Mouse (Mus musculus): ENCODE results near the gene Fn3k. TPM values are rescaled to one million over a fixed set of nuclear protein-coding genes. Genes with fewer than 3 reads are reported as not detected.

Fn3k gene
- polyA plus RNA-seq, 1 experiment from 2014 or later = 0.47 TPM

DNA sequence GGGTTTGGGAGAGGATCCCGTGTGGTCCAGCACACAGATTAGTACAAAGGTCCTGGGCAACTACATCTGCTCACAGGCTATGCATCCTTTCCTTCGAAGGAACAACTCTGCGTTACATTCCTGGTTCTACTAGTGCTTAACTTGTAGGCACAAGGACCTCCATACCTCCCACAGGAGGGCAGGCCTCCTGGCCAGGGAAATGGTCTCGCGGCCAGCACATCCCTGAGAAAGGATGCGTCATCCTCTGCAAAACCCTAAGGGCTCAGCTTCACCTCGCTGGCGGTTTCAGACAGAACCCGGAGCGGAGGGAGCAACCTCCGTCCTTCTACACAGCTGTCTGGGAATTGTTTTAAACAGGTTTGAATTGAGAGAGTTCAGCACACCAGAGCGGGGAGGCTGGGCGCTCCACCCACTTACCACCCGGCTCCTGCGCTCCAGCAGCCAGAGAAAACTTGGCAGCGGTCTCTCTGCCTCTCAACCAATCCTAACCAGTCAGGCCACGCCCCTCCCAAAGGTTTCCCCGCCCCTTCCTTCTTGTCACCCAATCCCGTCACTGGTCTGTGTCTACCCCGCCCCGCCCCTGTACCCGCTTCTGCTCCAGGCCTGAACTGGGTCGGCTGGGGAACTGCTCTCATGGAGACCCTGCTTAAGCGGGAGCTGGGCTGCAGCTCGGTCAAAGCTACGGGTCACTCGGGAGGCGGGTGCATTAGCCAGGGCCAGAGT is 13.7 kb upstream of the Fn3k start, which contains the start of gene Fn3krp:
Gene Fn3krp (plus strand): TSS at position 572 of the 723 bp plus-strand sequence.
- Histone ChIP-seq H3K36me3 (0 out of 2 replicates have a peak, but pooled peaks cover 3% of the 10 kb centered on the region), H3K4me3 (peak within 1 kb of the TSS; percentile 73), H3K9me3 (no peaks in the 10 kb centered on the region), H3K4me1 (peaks cover 14% of the 10 kb centered on the region), H3K27ac (peak within 1 kb of the TSS; percentile 86), H3K4me2 (replicated peaks) (peak within 1 kb of the TSS; percentile 86), H3K27me3 (no peaks in the 10 kb centered on the region), H3K9ac (peak within 1 kb of the TSS; percentile 78)
- peak; percentile 100 for ATAC-seq (ENCODE audit: low FRiP score, low read depth)
- WGBS = 2% methylated on average over 28 of the region's 28 CpGs

DNA sequence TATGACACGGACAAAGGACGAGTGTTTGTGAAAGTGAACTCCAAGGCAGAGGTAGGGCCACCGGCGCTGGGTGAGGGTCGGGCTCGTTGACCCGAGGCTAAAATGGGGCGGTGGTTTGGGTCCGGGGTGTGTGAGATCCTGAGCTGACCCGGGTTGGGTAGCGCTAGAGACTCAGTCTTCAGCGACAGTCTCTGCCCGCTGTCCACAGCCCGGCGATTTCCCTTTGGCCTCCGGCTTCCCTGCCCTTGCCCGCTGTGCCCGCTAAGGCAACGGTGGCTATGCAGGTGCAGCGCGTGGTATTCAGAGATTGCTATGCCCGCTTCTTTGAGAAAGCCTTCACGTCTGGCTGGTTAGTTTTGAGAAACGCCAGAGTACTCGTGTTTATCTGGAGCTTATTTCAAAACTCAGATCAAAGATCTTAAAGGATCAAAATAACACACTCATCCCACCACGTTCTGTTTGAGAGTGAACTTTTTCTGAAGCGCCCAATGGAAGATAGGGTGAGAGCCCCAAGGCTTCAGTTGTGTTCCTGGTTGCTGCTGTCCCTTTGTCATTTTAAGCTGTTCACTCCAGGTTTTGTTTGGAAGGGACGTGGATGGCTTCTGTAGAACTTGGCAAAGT is 13.1 kb upstream of the Fn3k start:
- Histone ChIP-seq H3K27me3 (no peaks in the 10 kb centered on the region), H3K9me3 (no peaks in the 10 kb centered on the region), H3K4me2 (replicated peaks) (peak overlapping the region; percentile 86), H3K27ac (0 out of 2 replicates have a peak overlapping the region, but pooled peaks have one; percentile 28), H3K9ac (peak overlapping the region; percentile 78), H3K36me3 (0 out of 2 replicates have a peak, but pooled peaks cover 3% of the 10 kb centered on the region), H3K4me3 (peak overlapping the region; percentile 73), H3K4me1 (peaks cover 14% of the 10 kb centered on the region)
- WGBS = 1% methylated on average over 28 of the region's 28 CpGs
- ATAC-seq (ENCODE audit: low FRiP score, low read depth) = peak; percentile 33; the same call in 1 of the 2 replicates

DNA sequence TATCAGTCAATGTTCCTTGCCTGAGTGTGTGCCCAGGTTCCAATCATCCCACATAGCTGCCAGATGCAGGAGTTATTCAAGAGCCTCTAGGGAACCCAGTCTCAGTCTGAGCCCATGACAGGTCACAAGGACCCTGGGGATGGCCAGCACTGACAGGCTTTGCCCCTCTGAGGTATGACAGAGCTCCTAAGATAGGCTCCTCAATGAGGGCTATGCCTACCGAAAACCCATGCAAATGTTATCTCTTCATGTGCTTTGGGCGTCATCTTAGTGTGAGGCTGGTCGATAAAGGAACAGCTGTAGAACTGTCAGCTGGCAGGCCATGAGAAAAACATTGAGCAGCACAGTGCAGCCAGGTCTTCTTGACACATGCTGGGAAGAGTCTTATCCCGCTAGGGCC is 1.3 kb upstream of the Fn3k start:
- Histone ChIP-seq H3K4me3 (no peak overlapping the region), H3K36me3 (peaks cover 23% of the 10 kb centered on the region), H3K9me3 (no peaks in the 10 kb centered on the region), H3K27me3 (0 out of 2 replicates have a peak, but pooled peaks cover 5% of the 10 kb centered on the region), H3K4me2 (replicated peaks) (no peak overlapping the region), H3K9ac (no peak overlapping the region), H3K4me1 (peaks cover 15% of the 10 kb centered on the region), H3K27ac (no peak overlapping the region)
- 84% methylated on average over 4 of the region's 4 CpGs for WGBS
- ATAC-seq (ENCODE audit: low FRiP score, low read depth) = no peak

DNA sequence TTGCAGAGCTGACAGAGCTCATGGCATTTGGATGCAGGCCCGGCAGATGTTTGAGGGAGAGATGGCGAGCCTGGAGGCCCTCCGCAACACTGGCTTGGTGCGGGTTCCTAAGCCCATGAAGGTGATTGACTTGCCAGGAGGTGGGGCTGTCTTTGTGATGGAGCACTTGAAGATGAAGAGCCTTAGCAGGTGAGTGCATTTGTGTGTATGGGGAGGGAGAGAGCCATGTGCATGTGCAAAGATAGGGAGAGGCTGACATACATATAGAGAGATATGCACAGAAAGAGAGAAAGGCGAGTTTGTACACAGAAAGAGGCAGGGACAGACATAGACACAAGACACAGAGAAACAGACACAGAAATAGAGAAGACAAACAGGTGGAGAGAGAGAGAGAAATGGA is 2.5 kb downstream of the Fn3k start:
- 76% methylated on average over 5 of the region's 5 CpGs for WGBS
- Histone ChIP-seq H3K4me1 (peaks cover 15% of the 10 kb centered on the region), H3K27ac (no peak overlapping the region), H3K9ac (no peak overlapping the region), H3K9me3 (no peaks in the 10 kb centered on the region), H3K4me3 (no peak overlapping the region), H3K36me3 (no peaks in the 10 kb centered on the region), H3K27me3 (0 out of 2 replicates have a peak, but pooled peaks cover 5% of the 10 kb centered on the region), H3K4me2 (replicated peaks) (no peak overlapping the region)
- ATAC-seq (ENCODE audit: low FRiP score, low read depth) = no peak

DNA sequence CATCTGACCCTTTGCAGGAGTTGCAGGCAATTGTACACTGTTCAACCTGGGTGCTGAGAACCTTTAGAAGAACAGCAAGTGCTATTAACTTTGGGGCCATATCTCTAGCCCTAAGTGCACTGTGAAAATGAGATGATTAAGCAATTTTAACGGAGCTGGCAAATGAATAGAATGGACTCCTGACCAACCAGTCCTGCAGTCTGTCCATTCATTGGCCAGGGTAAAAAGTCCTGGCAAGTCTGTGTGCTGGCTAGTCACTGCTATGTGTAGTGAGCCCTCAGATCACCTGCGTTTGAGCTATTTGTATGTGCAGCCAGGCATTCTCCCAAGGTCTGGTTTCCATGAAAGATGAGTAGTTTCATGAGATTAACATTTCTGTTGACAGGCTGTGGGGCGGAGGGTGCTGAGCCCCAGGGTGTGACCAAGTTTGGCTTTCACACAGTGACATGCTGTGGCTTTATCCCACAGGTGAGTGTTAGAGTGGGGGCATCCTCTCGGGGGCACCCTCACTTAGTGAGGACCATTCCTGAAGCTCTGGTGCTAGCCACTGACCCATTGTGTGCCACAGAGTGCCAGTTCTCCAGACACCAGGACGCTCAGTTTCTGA is 5.1 kb downstream of the Fn3k start:
- Histone ChIP-seq H3K4me2 (replicated peaks) (no peak overlapping the region), H3K4me3 (no peak overlapping the region), H3K9ac (no peak overlapping the region), H3K4me1 (peaks cover 6% of the 10 kb centered on the region), H3K27me3 (0 out of 2 replicates have a peak, but pooled peaks cover 5% of the 10 kb centered on the region), H3K9me3 (no peaks in the 10 kb centered on the region), H3K27ac (no peak overlapping the region), H3K36me3 (no peaks in the 10 kb centered on the region)
- WGBS = 70% methylated on average over 5 of the region's 5 CpGs
- ATAC-seq (ENCODE audit: low FRiP score, low read depth) = no peak

DNA sequence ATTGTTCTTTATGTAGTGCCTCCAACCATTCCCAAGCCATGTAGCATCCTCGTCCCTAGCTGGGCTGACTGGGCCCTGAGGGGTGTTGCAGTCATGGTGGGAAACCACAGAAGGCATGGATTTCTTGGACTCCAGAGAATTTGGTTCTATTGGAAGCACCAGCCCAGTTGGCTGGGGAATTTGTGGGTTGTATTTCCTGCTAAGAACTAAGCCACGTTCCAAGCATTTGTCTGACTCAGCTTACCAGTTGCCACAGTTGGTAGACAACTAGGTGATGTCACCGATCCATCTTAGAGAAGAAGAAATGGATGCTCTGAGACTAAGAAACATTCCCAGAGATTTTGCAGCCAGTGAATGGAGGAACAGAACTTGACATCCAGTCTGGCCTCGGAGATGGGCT is 6.9 kb downstream of the Fn3k start:
- ATAC-seq (ENCODE audit: low FRiP score, low read depth) = no peak
- Histone ChIP-seq H3K36me3 (no peaks in the 10 kb centered on the region), H3K27ac (no peak overlapping the region), H3K4me2 (replicated peaks) (no peak overlapping the region), H3K4me1 (no peaks in the 10 kb centered on the region), H3K4me3 (no peak overlapping the region), H3K9ac (no peak overlapping the region), H3K9me3 (no peaks in the 10 kb centered on the region), H3K27me3 (no peaks in the 10 kb centered on the region)
- WGBS = 92% methylated on average over 4 of the region's 4 CpGs

DNA sequence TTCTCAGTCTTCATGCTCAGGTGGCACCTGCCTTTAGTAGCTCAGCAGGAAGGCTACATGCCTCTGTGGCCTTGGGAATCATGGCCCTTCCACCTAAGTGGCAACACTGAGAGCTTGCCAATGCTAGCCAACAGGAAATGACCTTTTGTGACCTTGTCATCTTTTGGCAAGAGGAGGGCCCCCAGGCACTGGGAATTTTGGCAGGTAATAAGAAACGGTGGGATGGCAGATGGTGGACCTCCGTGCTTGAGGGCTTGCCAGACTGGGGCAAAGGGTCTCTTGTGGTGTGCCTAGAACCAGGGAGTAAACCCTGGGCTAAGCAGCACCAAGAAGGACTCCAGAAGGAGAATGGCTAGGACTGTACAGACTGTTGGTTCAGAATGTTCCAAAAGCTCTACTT is 7.4 kb downstream of the Fn3k start:
- ATAC-seq (ENCODE audit: low FRiP score, low read depth) = no peak
- WGBS = 42% methylated on average over 2 of the region's 2 CpGs

DNA sequence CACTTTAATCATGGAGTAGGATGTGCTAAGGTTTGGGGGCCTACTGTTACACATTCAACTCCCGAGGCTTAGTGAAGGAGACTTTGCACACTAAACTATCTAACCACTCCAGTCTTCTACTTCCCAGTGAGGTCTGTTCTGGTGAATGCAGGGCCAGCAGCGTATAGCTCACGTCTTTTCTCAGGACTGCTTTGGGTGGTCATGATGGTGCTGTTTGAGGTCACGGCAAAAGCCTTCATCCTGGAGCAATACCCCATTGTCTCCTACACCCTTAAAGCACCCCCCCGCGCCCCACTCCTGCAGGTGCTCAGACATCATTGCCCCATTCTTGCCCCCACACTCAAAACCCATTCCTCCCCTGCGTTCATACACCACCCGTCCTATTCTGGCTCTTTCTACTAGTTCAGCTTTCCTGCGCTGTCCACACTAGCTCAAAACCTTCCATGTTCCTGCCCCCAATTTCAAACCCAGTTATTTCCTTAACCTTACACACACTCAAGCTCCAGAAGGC is 16.6 kb downstream of the Fn3k start:
- ATAC-seq (ENCODE audit: low FRiP score, low read depth) = peak; percentile 7; the same call in 1 of the 2 replicates
- Histone ChIP-seq H3K9ac (peak overlapping the region; percentile 55), H3K9me3 (no peaks in the 10 kb centered on the region), H3K4me1 (peaks cover 15% of the 10 kb centered on the region), H3K4me2 (replicated peaks) (peak overlapping the region; percentile 84), H3K27me3 (0 out of 2 replicates have a peak, but pooled peaks cover 5% of the 10 kb centered on the region), H3K27ac (no peak overlapping the region), H3K4me3 (peak overlapping the region; percentile 84), H3K36me3 (peaks cover 10% of the 10 kb centered on the region)
- 24% methylated on average over 9 of the region's 9 CpGs for WGBS

More for the DNA sequence above, 7.4 kb downstream of the Fn3k start:
- H3K4me3 ChIP-seq = no peak overlapping the region
- no peaks in the 10 kb centered on the region for H3K9me3 ChIP-seq
- H3K27ac ChIP-seq = no peak overlapping the region
- no peak overlapping the region for H3K9ac ChIP-seq
- H3K4me2 ChIP-seq (replicated peaks) = no peak overlapping the region
- no peaks in the 10 kb centered on the region for H3K27me3 ChIP-seq
- H3K36me3 ChIP-seq = no peaks in the 10 kb centered on the region
- no peaks in the 10 kb centered on the region for H3K4me1 ChIP-seq

DNA sequence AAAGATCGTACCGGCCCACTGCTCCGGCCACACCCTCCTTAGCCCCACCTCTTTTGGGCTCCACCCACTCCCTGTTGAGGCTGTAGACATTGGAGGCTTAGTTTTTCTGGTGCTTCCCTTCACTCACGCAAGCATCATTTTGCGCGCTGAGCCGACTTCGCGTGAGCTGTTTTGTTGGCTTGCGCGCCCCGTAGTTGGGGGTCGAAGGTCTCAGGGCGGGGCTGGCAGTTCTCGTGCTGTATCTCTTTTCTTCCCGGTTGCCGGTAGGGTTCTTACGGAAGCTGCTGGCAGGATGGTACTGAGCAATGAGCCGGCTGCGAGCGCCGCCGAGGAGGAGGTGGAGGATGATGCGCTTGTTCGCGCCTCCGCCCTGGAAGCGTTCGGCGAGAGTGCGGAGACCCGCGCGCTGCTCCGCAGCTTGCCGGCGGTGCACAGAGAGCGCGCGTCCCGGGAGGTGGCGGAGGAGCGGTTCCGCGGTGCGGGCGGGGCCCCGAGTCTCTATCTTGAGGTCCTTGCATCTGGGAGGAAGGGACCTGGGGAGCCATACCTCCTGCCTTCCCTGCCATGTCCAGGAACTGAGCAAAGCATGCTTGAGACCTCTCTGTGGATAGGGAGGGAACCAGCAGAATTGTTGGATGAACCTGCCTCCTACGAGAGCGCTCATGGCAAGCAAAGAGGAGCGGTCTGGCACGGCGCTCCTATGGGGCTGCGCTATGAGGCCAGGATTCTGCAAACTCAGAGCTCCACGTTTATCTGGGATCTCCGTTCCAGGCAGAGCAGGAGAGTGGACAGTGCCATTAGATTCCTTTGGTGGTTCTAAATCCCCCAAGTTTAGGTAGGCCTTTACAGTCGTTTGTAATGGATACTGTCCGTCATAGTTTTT is 17.3 kb downstream of the Fn3k start, which contains the start of gene Tbcd:
Gene Tbcd (plus strand): TSS at position 197 of the 883 bp plus-strand sequence.
- H3K9me3 ChIP-seq = no peaks in the 10 kb centered on the region
- peaks cover 15% of the 10 kb centered on the region for H3K4me1 ChIP-seq
- H3K4me3 ChIP-seq = peak within 1 kb of the TSS; percentile 84
- H3K9ac ChIP-seq = peak within 1 kb of the TSS; percentile 79
- H3K36me3 ChIP-seq = peaks cover 12% of the 10 kb centered on the region
- no peak within 1 kb of the TSS for H3K27ac ChIP-seq
- 0 out of 2 replicates have a peak, but pooled peaks cover 5% of the 10 kb centered on the region for H3K27me3 ChIP-seq
- WGBS = under 1% methylated on average over 58 of the region's 58 CpGs
- ATAC-seq (ENCODE audit: low FRiP score, low read depth) = peak; percentile 94
- H3K4me2 ChIP-seq (replicated peaks) = peak within 1 kb of the TSS; percentile 84

DNA sequence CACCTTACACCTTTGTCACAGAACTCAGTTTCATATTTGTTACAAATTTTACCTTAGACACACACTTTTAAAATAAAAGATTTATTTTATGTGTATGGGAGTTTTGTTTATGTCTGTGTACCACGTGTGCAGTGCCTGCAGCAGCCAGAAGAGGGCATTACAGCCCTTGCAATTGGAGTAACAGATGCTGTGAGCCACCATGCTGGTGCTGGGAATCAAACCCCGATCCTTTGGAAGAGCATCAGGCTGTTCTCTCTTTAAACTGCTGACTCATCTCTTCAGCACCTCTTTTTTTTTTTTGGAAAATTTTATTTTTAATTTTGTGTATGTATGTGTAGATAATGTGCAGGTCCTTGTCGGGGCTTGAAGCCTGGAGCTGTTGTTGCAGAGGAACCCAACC is 23.2 kb downstream of the Fn3k start:
- WGBS = 93% methylated on average over 3 of the region's 3 CpGs
- ATAC-seq (ENCODE audit: low FRiP score, low read depth) = no peak
- H3K36me3 ChIP-seq = peaks cover 63% of the 10 kb centered on the region
- no peaks in the 10 kb centered on the region for H3K9me3 ChIP-seq
- peaks cover 5% of the 10 kb centered on the region for H3K4me1 ChIP-seq
- no peak overlapping the region for H3K9ac ChIP-seq
- H3K4me3 ChIP-seq = no peak overlapping the region
- no peak overlapping the region for H3K4me2 ChIP-seq (replicated peaks)
- H3K27ac ChIP-seq = no peak overlapping the region
- no peaks in the 10 kb centered on the region for H3K27me3 ChIP-seq

DNA sequence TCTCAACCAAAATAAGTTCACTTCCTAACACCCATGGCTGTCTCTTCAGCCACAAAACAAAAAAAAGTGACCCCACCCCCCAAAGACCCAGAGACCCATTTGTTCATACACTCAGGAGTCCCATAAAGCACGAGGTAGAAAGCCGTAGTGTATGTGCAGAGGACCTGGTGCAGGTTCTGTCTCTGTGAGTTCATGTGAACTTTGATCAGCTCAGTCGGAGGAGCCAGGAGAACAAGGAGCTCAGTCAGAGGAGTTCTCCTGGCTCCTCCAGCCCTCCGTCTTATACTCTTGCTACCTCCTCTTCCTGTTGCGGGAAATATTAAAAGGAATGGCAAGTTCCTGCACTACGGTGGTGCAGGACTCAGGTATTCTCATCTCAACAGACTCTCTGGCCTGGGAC is 32.7 kb downstream of the Fn3k start:
- Histone ChIP-seq H3K4me3 (no peak overlapping the region), H3K9ac (no peak overlapping the region), H3K27ac (no peak overlapping the region), H3K4me1 (no peaks in the 10 kb centered on the region), H3K9me3 (no peaks in the 10 kb centered on the region), H3K27me3 (no peaks in the 10 kb centered on the region), H3K4me2 (replicated peaks) (no peak overlapping the region), H3K36me3 (peaks cover 61% of the 10 kb centered on the region)
- ATAC-seq (ENCODE audit: low FRiP score, low read depth) = no peak
- 89% methylated on average over 6 of the region's 6 CpGs for WGBS

All from limb, embryonic 13.5 days (tissue).